Mouse (Mus musculus): Measurements from ENCODE around the gene Mon1b. TPM values are rescaled to one million over a fixed set of nuclear protein-coding genes. Genes with fewer than 3 reads are reported as not detected.

Gene Mon1b
- polyA plus RNA-seq, 1 experiment = 4.9 TPM

- Histone ChIP-seq H3K4me2 (ENCODE audit: low read depth) (no peak overlapping the region), H3K79me2 (ENCODE audit: control insufficient read depth, insufficient read depth) (no peaks in the 10 kb centered on the region), H3ac (ENCODE audit: control insufficient read depth, insufficient read length) (no peak overlapping the region), H3K4me3 (no peak overlapping the region), H3K36me3 (ENCODE audit: control insufficient read depth, insufficient read depth) (no peaks in the 10 kb centered on the region), H3K27me3 (ENCODE audit: control insufficient read depth, insufficient read depth, insufficient read length) (no peaks in the 10 kb centered on the region)
- no peak for TF ChIP-seq CEBPB (IDR thresholded peaks at IDR 0.05; ENCODE audit: insufficient read depth, poor library complexity, severe bottlenecking)
- no peak for TF ChIP-seq TCF3 (IDR thresholded peaks at IDR 0.05; ENCODE audit: insufficient read length, low read depth)
- no peak for TF ChIP-seq MYOD1 (IDR thresholded peaks at IDR 0.05; ENCODE audit: control insufficient read depth in 1 of 3, insufficient read length in 2 of 3, low read depth in 2 of 3)
- no peak for TF ChIP-seq POLR2A (IDR thresholded peaks at IDR 0.05; ENCODE audit: insufficient read length, low read depth)
- TF ChIP-seq MYOG (IDR thresholded peaks at IDR 0.05; ENCODE audit: control insufficient read depth in 1 of 3, insufficient read depth in 1 of 3, insufficient read length in 2 of 3, low read depth in 2 of 3) = no peak
- TF ChIP-seq TCF12 (IDR thresholded peaks at IDR 0.05; ENCODE audit: insufficient read depth, poor library complexity, severe bottlenecking) = no peak
- no peak for TF ChIP-seq REST (IDR thresholded peaks at IDR 0.05; ENCODE audit: insufficient read depth, insufficient read length)
Observed at GRCm38 (mm10) chr8:113666714-113667432, 31.5 kb downstream of the Mon1b start.

- Histone ChIP-seq H3K4me3 (no peak overlapping the region), H3K36me3 (ENCODE audit: control insufficient read depth, insufficient read depth) (no peaks in the 10 kb centered on the region), H3K4me2 (ENCODE audit: low read depth) (no peak overlapping the region), H3K27me3 (ENCODE audit: control insufficient read depth, insufficient read depth, insufficient read length) (no peaks in the 10 kb centered on the region), H3ac (ENCODE audit: control insufficient read depth, insufficient read length) (no peak overlapping the region), H3K79me2 (ENCODE audit: control insufficient read depth, insufficient read depth) (no peaks in the 10 kb centered on the region)
- TF ChIP-seq TCF3 (IDR thresholded peaks at IDR 0.05; ENCODE audit: insufficient read length, low read depth) = no peak
- TF ChIP-seq POLR2A (IDR thresholded peaks at IDR 0.05; ENCODE audit: insufficient read length, low read depth) = no peak
- TF ChIP-seq MYOG (IDR thresholded peaks at IDR 0.05; ENCODE audit: control insufficient read depth in 1 of 3, insufficient read depth in 1 of 3, insufficient read length in 2 of 3, low read depth in 2 of 3) = no peak
- TF ChIP-seq CEBPB (IDR thresholded peaks at IDR 0.05; ENCODE audit: insufficient read depth, poor library complexity, severe bottlenecking) = no peak
- TF ChIP-seq REST (IDR thresholded peaks at IDR 0.05; ENCODE audit: insufficient read depth, insufficient read length) = no peak
- no peak for TF ChIP-seq USF1 (IDR thresholded peaks at IDR 0.05; ENCODE audit: low read depth)
- no peak for TF ChIP-seq MYOD1 (IDR thresholded peaks at IDR 0.05; ENCODE audit: control insufficient read depth in 1 of 3, insufficient read length in 2 of 3, low read depth in 2 of 3)
- TF ChIP-seq TCF12 (IDR thresholded peaks at IDR 0.05; ENCODE audit: insufficient read depth, poor library complexity, severe bottlenecking) = no peak
- no peak for TF ChIP-seq MAX (IDR thresholded peaks at IDR 0.05; ENCODE audit: low read depth)
- TF ChIP-seq E2F4 (IDR thresholded peaks at IDR 0.05; ENCODE audit: insufficient read depth) = no peak
Observed at GRCm38 (mm10) chr8:113669924-113670323, 34.5 kb downstream of the Mon1b start.

GRCm38 (mm10) chr8:113672599-113673255 lies 37.3 kb downstream of the Mon1b start:
- TF ChIP-seq POLR2A (IDR thresholded peaks at IDR 0.05; ENCODE audit: insufficient read length, low read depth) = no peak
- no peak for TF ChIP-seq MAX (IDR thresholded peaks at IDR 0.05; ENCODE audit: low read depth)
- no peak for TF ChIP-seq TCF3 (IDR thresholded peaks at IDR 0.05; ENCODE audit: insufficient read length, low read depth)
- TF ChIP-seq CEBPB (IDR thresholded peaks at IDR 0.05; ENCODE audit: insufficient read depth, poor library complexity, severe bottlenecking) = no peak
- Histone ChIP-seq H3K79me2 (ENCODE audit: control insufficient read depth, insufficient read depth) (no peaks in the 10 kb centered on the region), H3ac (ENCODE audit: control insufficient read depth, insufficient read length) (no peak overlapping the region), H3K4me3 (no peak overlapping the region), H3K27me3 (ENCODE audit: control insufficient read depth, insufficient read depth, insufficient read length) (no peaks in the 10 kb centered on the region), H3K4me2 (ENCODE audit: low read depth) (no peak overlapping the region), H3K36me3 (ENCODE audit: control insufficient read depth, insufficient read depth) (no peaks in the 10 kb centered on the region)

DNA sequence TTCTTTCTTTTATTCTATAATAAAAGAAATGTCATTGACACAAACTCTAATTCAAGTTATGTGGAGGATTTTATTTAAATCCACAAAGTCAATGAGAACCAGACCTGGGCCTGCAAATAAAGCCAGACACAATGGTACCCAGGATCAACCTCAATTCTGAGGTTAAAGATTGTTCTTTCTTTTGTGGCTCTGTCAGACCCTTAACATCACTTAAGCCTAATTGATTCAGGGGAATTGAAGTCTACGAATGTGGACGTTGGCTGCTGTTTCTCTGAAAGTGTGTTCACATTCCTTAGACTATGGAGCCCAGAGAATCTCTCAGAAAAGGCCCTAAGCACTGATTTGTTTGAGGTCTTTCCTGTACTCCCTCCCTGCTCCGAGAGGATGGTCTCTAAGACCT lies 37.9 kb downstream of the Mon1b start:
- no peak overlapping the region for H3K4me2 ChIP-seq (ENCODE audit: low read depth)
- no peak overlapping the region for H3ac ChIP-seq (ENCODE audit: control insufficient read depth, insufficient read length)
- H3K36me3 ChIP-seq (ENCODE audit: control insufficient read depth, insufficient read depth) = no peaks in the 10 kb centered on the region
- no peaks in the 10 kb centered on the region for H3K27me3 ChIP-seq (ENCODE audit: control insufficient read depth, insufficient read depth, insufficient read length)
- no peak overlapping the region for H3K4me3 ChIP-seq
- H3K79me2 ChIP-seq (ENCODE audit: control insufficient read depth, insufficient read depth) = no peaks in the 10 kb centered on the region
- TF ChIP-seq MYOD1 (IDR thresholded peaks at IDR 0.05; ENCODE audit: control insufficient read depth in 1 of 3, insufficient read length in 2 of 3, low read depth in 2 of 3) (no peak), MYOG (IDR thresholded peaks at IDR 0.05; ENCODE audit: control insufficient read depth in 1 of 3, insufficient read depth in 1 of 3, insufficient read length in 2 of 3, low read depth in 2 of 3) (no peak), TCF12 (IDR thresholded peaks at IDR 0.05; ENCODE audit: insufficient read depth, poor library complexity, severe bottlenecking) (no peak), MAX (IDR thresholded peaks at IDR 0.05; ENCODE audit: low read depth) (no peak), SRF (IDR thresholded peaks at IDR 0.05; ENCODE audit: control insufficient read depth, insufficient read length, low read depth) (no peak)

GRCm38 (mm10) chr8:113674611-113675010 lies 39.2 kb downstream of the Mon1b start:
- Histone ChIP-seq H3ac (ENCODE audit: control insufficient read depth, insufficient read length) (no peak overlapping the region), H3K4me2 (ENCODE audit: low read depth) (peak overlapping the region; percentile 48), H3K79me2 (ENCODE audit: control insufficient read depth, insufficient read depth) (no peaks in the 10 kb centered on the region), H3K4me3 (no peak overlapping the region), H3K27me3 (ENCODE audit: control insufficient read depth, insufficient read depth, insufficient read length) (no peaks in the 10 kb centered on the region), H3K36me3 (ENCODE audit: control insufficient read depth, insufficient read depth) (no peaks in the 10 kb centered on the region)
- TF ChIP-seq USF1 (IDR thresholded peaks at IDR 0.05; ENCODE audit: low read depth) = no peak
- TF ChIP-seq E2F4 (IDR thresholded peaks at IDR 0.05; ENCODE audit: insufficient read depth) = no peak
- TF ChIP-seq TCF3 (IDR thresholded peaks at IDR 0.05; ENCODE audit: insufficient read length, low read depth) = no peak
- no peak for TF ChIP-seq CEBPB (IDR thresholded peaks at IDR 0.05; ENCODE audit: insufficient read depth, poor library complexity, severe bottlenecking)
- no peak for TF ChIP-seq MYOD1 (IDR thresholded peaks at IDR 0.05; ENCODE audit: control insufficient read depth in 1 of 3, insufficient read length in 2 of 3, low read depth in 2 of 3)
- TF ChIP-seq POLR2AphosphoS2 (IDR thresholded peaks at IDR 0.05; ENCODE audit: insufficient read length, low read depth) = no peak
- no peak for TF ChIP-seq REST (IDR thresholded peaks at IDR 0.05; ENCODE audit: insufficient read depth, insufficient read length)
- TF ChIP-seq MAX (IDR thresholded peaks at IDR 0.05; ENCODE audit: low read depth) = no peak

Data from myocyte (in vitro differentiated cells).